Mouse (Mus musculus) left cerebral cortex, postnatal 14 days (tissue): ENCODE results near the gene Inpp5b. TPM values are rescaled to one million over a fixed set of nuclear protein-coding genes. Genes with fewer than 3 reads are reported as not detected.

Experiments
- DNase-seq, 2 experiments: peaks; one replicate each; pipeline ENCODE4 v3.0.0; 2021 to 2022; ENCODE audit warnings: low spot score in 2 of 2, mixed read lengths in 1 of 2
- intact Hi-C: fragments of 180-260 bp; cut with DNase I; formaldehyde crosslinking; loops from one replicate; pipeline ENCODE4 v1.15.1; 2025
- total RNA-seq, 2 experiments: library from RNA; stranded (reverse); gene quantifications; 2 replicates each; pipeline ENCODE4 v1.2.3; 2021

Inpp5b gene
- total RNA-seq, 2 experiments from 2014 or later: 35.3 to 42.5 TPM

GRCm38 (mm10) chr4:124755526-124755925 lies 13.9 kb downstream of the Inpp5b start:
- intact Hi-C loops: no loop called here
- DNase-seq: no peak

GRCm38 (mm10) chr4:124759305-124759811 lies 17.7 kb downstream of the Inpp5b start:
- DNase-seq: no peak
- intact Hi-C loops: no loop called here

DNA sequence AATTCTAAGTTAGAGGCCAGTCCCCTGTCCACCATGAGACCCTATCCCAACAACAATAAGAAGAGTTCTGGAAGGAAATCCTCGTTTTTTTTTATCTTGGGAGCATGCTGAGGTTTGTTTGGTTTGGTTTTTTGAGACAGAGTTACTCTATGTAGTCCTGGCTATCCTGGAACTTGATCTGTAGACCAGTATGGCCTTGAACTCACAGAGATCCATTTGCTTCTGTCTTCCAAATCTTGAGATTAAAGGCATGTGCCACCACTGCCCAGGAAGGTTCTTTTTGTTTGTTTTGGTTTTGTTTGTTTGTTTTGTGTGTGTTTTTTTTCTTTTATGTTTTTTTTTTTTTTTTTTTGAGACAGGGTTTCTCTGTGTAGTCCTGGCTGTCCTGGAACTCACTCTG lies 19.6 kb downstream of the Inpp5b start:
- intact Hi-C loops: no loop called here
- DNase-seq: no peak

- DNase-seq: no peak
- intact Hi-C loops: no loop called here
Measured at GRCm38 (mm10) chr4:124762858-124763452, 21.3 kb downstream of the Inpp5b start.

- intact Hi-C loops: no loop called here
- peak; percentile 43 to 66 for DNase-seq
Measured at GRCm38 (mm10) chr4:124765802-124766565, 24.3 kb downstream of the Inpp5b start.

DNA sequence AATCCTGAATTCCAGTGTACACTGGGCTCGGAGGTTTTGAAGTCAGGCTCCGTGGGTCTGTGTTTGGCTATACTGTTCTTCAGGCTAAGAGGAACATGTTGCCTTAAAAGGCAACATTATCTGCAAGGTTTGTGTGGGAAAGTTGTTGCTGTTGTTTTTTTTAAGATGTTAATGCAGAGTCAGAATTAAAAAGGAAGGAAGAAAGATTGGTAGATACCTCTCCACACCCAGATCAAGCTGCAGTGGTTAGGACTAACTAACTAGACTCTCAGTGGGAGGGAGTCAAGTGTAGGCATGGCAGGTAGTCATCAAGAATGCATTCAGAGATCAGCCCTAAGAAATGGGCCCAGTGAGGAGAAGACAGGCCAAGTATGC lies 24.9 kb downstream of the Inpp5b start:
- intact Hi-C loops: no loop called here
- no peak for DNase-seq

GRCm38 (mm10) chr4:124768963-124769591 lies 27.4 kb downstream of the Inpp5b start:
- no peak for DNase-seq

DNA sequence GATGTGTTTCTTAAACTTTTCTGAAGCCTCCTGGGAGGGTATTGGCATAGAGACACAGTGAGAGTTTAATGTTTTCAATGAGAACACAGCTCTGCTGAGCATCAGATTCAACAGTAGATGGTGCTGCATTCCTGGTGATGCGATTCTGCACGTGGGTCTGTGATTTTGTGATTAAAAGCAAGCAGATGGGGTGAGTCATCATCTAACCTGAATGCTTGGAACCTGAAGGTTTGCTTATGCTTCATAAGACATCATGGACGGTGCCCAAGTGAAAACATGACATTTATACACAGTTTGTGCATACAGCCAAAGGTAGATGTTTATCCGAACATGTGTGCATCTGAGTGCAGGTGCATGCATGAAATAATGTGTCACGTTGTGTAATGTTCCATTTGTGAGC lies 29.0 kb downstream of the Inpp5b start:
- peak; percentile 49 to 80 for DNase-seq
- intact Hi-C loops: no loop called here

More at GRCm38 (mm10) chr4:124768963-124769591, 27.4 kb downstream of the Inpp5b start:
- intact Hi-C loops: no loop called here

DNA sequence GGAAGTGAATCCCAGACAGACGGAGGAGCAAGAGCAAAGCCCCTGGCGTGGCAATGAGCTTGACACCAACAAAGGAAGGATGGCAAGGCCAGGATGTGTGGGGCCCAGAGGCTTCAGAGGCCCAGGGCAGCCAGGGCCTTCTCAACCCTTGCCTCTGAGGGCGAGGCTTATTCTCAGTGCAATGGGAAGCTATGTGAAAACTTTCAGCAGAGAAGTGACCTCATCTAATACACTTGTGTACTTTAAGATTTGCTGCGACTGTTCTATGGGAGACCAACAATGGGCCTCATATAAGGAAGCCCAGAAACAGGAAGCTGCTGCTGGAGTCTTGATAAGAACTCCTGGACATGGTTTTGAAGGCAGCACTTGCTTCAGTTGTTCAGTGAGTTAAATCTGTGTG lies 30.5 kb downstream of the Inpp5b start:
- intact Hi-C loops: no loop called here
- no peak for DNase-seq

- no peak for DNase-seq
- intact Hi-C loops: no loop called here
Measured at GRCm38 (mm10) chr4:124773449-124773848, 31.8 kb downstream of the Inpp5b start.

GRCm38 (mm10) chr4:124773995-124774394 lies 32.3 kb downstream of the Inpp5b start:
- intact Hi-C loops: no loop called here
- DNase-seq: no peak

DNA sequence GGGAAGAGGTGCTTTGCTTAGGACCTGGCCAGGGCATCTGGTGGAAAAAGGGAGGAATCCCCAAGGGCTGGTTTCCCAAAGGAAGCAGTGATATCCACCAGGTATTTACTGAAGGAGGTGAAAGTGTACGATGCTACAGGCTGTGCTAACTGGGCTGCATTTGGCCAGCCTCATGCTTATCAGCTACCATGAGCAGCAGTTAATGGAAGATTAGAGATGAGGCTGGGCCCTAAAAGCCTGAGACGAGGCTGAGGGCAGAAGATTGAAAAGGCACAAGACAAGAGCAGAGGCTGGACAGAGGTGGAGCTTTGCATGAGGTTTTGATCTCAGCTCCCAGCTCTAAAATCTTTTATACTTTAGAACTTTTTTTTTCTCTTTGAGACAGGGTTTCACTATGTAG lies 32.8 kb downstream of the Inpp5b start:
- intact Hi-C loops: no loop called here

DNA sequence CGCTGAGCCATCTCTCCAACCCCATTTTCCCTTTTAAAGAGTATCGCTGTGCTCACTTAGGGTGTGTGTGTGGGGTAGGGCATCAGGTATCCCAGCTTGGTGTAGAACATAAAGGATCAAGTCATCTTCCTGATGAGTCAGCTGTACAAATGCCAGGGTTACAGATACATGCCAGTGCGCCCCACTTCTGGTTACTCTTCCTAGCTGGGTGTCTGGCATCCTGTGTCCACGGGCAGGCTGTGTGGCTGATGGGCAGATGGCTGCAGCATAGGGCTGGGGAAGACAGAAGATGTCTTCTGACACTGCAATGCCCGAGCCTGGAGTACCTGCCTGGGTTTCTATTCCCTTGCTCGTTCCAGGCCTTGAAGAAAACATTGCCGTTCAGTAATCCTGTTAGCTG lies 39.7 kb downstream of the Inpp5b start:
- intact Hi-C loops: no loop called here

More for the DNA sequence above, 32.8 kb downstream of the Inpp5b start:
- DNase-seq: no peak

DNA sequence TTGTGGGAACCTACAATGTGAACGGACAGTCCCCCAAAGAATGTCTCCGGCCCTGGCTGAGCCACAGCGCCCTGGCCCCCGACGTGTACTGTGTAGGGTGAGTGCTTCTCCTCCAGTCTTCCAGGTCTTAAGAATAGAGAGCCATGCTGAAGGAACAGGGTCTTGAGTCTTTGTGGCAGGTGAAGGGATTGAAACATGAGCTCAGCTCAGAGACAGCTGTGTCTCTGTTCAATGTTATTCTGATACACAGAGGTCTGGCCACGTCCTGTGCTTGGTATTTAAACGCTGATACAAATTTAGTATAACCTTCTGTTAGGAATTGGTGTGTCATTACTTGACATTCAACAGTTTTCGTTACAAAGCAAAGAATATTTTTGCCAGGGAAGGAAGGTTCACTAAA lies 40.7 kb downstream of the Inpp5b start:
- intact Hi-C loops: no loop called here
- DNase-seq: no peak

More for the DNA sequence above, 39.7 kb downstream of the Inpp5b start:
- DNase-seq: no peak

- intact Hi-C loops: no loop called here
- no peak for DNase-seq
Measured at GRCm38 (mm10) chr4:124783937-124784336, 42.3 kb downstream of the Inpp5b start.

GRCm38 (mm10) chr4:124790013-124790412 lies 48.4 kb downstream of the Inpp5b start:
- intact Hi-C loops: no loop called here
- no peak for DNase-seq

DNA sequence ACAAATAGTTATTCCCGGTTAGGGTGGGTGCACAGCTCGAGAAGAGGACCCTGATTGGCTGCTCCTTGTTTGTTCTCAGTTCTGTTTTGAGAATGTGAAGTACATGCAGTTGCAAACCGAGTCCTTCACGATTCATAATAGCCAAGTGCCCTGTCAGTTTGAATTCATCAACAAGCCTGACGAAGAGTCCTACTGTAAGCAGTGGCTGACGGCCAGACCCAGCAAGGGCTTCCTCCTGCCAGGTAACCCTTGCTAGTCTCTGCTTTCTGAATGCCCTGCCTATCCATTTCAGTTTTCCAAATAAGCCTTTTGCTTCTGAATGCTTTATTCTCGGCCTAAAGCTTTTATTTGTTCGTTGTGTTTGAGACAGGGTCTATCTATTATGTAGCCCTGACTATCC lies 50.5 kb downstream of the Inpp5b start:
- DNase-seq: no peak
- intact Hi-C loops: no loop called here

- intact Hi-C loops: no loop called here
- no peak for DNase-seq
Measured at GRCm38 (mm10) chr4:124796141-124796540, 54.5 kb downstream of the Inpp5b start.

DNA sequence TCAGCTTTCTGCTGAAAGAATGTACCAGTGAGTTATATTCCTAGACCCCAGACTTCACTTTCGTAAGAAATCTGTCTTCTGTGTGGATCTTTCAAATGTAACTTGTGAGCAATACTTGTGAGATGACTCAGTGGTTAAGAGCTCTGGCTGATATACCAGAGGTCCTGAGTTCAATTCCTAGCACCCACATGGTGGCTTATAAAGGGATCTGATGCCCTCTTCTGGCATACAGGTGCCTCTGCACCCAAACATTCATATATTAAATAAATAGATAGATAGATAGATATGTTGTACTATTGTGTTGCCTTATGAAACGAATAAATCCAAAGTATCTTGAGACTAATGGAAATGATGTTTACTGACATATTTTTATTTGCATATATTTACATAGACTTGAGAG lies 55.3 kb downstream of the Inpp5b start:
- DNase-seq: no peak
- intact Hi-C loops: no loop called here

DNA sequence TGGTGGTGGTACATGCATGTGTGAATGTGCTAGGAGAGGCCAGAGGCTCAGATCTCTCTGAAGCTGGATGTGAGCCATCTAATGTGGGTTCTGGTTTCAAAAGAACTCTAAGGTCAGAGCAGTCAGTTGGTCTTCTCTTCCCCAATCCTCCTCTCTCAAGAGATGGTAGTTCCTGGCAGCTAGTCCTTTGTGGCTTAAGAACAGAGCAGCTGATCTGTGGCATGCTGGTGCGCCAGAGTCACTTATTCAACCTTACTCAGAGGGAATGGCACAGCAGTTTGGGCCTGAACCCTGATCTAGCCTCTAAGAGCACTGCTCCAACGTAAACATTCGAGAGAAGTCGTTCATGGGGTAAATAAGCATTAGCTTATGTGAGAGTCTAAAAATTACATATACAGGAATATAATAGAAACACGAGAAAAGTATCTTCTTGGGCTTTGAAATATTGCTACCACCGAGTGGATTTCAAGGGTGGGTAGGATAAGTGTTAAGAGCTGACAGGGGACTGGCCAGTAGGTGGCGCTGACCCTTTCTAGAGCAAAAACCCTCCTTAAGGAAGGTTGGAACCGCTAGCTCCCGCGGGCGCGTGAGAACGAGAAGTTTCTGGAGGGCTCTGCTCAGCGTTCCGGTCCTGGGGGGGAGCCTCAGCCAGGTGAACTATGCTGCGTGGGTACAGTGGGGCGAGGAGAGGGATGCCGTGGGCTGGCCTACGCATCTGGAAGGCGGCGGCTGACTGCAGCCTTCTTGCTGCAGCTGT lies 60.1 kb downstream of the Inpp5b start, which contains the start of gene Mtf1:
TSS of gene Mtf1 (plus strand) at position 553 of the 757 bp plus-strand sequence.
- intact Hi-C loops: loop anchor here (2.0 kb wide), 1 partner anchor 45 kb away; no protein-coding TSS in a partner anchor
- peak; percentile 91 to 92 for DNase-seq
